Mouse (Mus musculus) thymus, adult 2 months (tissue): ENCODE measurements around the gene Cse1l. TPM values are rescaled to one million over a fixed set of nuclear protein-coding genes. Genes with fewer than 3 reads are reported as not detected.

Experiments
- DNase-seq: peaks from one replicate; pipeline ENCODE4 v3.0.0; 2021
- H3K27ac ChIP-seq: fragments of 200-500 bp; 2 replicates; pipeline ENCODE4 v1.5.1; 2012; ENCODE audit warnings: low read length, control low read depth; ENCODE audit not compliant: control insufficient read depth, insufficient read depth
- H3K27me3 ChIP-seq: fragments of 200-500 bp; 2 replicates; pipeline ENCODE4 v1.6.1; 2012; ENCODE audit warnings: mild to moderate bottlenecking, low read length, moderate library complexity, mixed read lengths; ENCODE audit not compliant: control insufficient read depth, insufficient read depth
- H3K36me3 ChIP-seq: fragments of 200-500 bp; 2 replicates; pipeline ENCODE4 v1.6.1; 2012; ENCODE audit warnings: mild to moderate bottlenecking, low read length, moderate library complexity; ENCODE audit not compliant: control insufficient read depth, insufficient read depth
- H3K4me1 ChIP-seq: fragments of 200-500 bp; replicated peaks from 2 replicates; pipeline ENCODE4 v1.6.1; 2012; ENCODE audit warnings: low read length; ENCODE audit not compliant: control insufficient read depth, insufficient read depth
- H3K4me3 ChIP-seq: fragments of 200-500 bp; 2 replicates; pipeline ENCODE4 v1.5.1; 2012; ENCODE audit warnings: mild to moderate bottlenecking, low read length, control low read depth, moderate library complexity; ENCODE audit not compliant: control insufficient read depth, insufficient read depth
- CTCF ChIP-seq: fragments of 200-500 bp; IDR thresholded peaks from 2 replicates; pipeline ENCODE4 v1.5.1; 2012; ENCODE audit warnings: mild to moderate bottlenecking, control low read depth, low read length, moderate library complexity, borderline replicate concordance; ENCODE audit not compliant: control insufficient read depth, poor library complexity, insufficient read depth; ENCODE audit errors: extremely low read depth
- POLR2A ChIP-seq: fragments of 200-500 bp; IDR thresholded peaks from 2 replicates; pipeline ENCODE4 v1.6.1; 2012; ENCODE audit warnings: mild to moderate bottlenecking, low read length, control low read depth, moderate library complexity; ENCODE audit not compliant: control insufficient read depth, poor library complexity, insufficient read depth; ENCODE audit errors: extremely low read depth
- WGBS: fragments of 180-500 bp; shearing (Covaris S2); methylation state at CpG from one replicate; pipeline ENCODE4 v1.1.7; 2018; 5-methylcytosine and 5-hydroxymethylcytosine counted together
- polyA plus RNA-seq: library from polyadenylated mRNA; depleted of rRNA; stranded (reverse); fragments of >200 nt; gene quantifications from 2 replicates; pipeline ENCODE4 v1.2.3, GENCODE M21; 2012

Cse1l gene
- polyA plus RNA-seq, 1 experiment: 28.7 TPM

- WGBS: 90% methylated on average over 8 of the region's 8 CpGs
- no peak for DNase-seq
- Histone ChIP-seq H3K4me1 (no peaks in the 10 kb centered on the region), H3K27me3 (no peaks in the 10 kb centered on the region), H3K36me3 (peaks cover 14% of the 10 kb centered on the region), H3K4me3 (no peak overlapping the region), H3K27ac (no peak overlapping the region)
- no peak for TF ChIP-seq CTCF
- TF ChIP-seq POLR2A: no peak
Measured at GRCm38 (mm10) chr2:166960648-166961330, 54.9 kb downstream of the Cse1l start.

GRCm38 (mm10) chr2:166963257-166963656 is 57.4 kb downstream of the Cse1l start:
- Histone ChIP-seq H3K4me1 (no peaks in the 10 kb centered on the region), H3K27ac (no peak overlapping the region), H3K4me3 (no peak overlapping the region), H3K27me3 (no peaks in the 10 kb centered on the region), H3K36me3 (peaks cover 14% of the 10 kb centered on the region)
- 92% methylated on average over 8 of the region's 8 CpGs for WGBS
- DNase-seq: no peak
- TF ChIP-seq CTCF: no peak
- TF ChIP-seq POLR2A: no peak

- H3K27ac ChIP-seq: no peak overlapping the region
- no peaks in the 10 kb centered on the region for H3K4me1 ChIP-seq
- H3K27me3 ChIP-seq: no peaks in the 10 kb centered on the region
Measured at GRCm38 (mm10) chr2:166964773-166965172, 58.9 kb downstream of the Cse1l start.

GRCm38 (mm10) chr2:166973153-166973552 is 67.3 kb downstream of the Cse1l start:
- Histone ChIP-seq H3K27ac (no peak overlapping the region), H3K27me3 (no peaks in the 10 kb centered on the region), H3K4me3 (no peak overlapping the region), H3K36me3 (no peaks in the 10 kb centered on the region), H3K4me1 (peaks cover 12% of the 10 kb centered on the region)
- no peak for DNase-seq
- 46% methylated on average over 1 of the region's 1 CpGs for WGBS
- no peak for TF ChIP-seq POLR2A
- no peak for TF ChIP-seq CTCF

More at GRCm38 (mm10) chr2:166964773-166965172, 58.9 kb downstream of the Cse1l start:
- 31% methylated on average over 2 of the region's 2 CpGs for WGBS
- no peak for DNase-seq
- H3K4me3 ChIP-seq: no peak overlapping the region
- H3K36me3 ChIP-seq: peaks cover 8% of the 10 kb centered on the region
- TF ChIP-seq CTCF (no peak), POLR2A (no peak)

GRCm38 (mm10) chr2:166974177-166974872 is 68.5 kb downstream of the Cse1l start:
- no peak for DNase-seq
- WGBS: 66% methylated on average over 6 of the region's 6 CpGs
- TF ChIP-seq POLR2A (no peak), CTCF (no peak)
- peak overlapping the region; percentile 29; the same call in 1 of the 2 replicates for H3K27ac ChIP-seq
- H3K36me3 ChIP-seq: no peaks in the 10 kb centered on the region
- H3K27me3 ChIP-seq: no peaks in the 10 kb centered on the region
- peaks cover 12% of the 10 kb centered on the region for H3K4me1 ChIP-seq
- no peak overlapping the region for H3K4me3 ChIP-seq

GRCm38 (mm10) chr2:166976356-166976755 is 70.5 kb downstream of the Cse1l start:
- no peak overlapping the region for H3K27ac ChIP-seq
- 69% methylated on average over 3 of the region's 3 CpGs for WGBS
- no peak for DNase-seq

GRCm38 (mm10) chr2:166977490-166977889 is 71.7 kb downstream of the Cse1l start:
- no peaks in the 10 kb centered on the region for H3K27me3 ChIP-seq
- no peak overlapping the region for H3K4me3 ChIP-seq
- no peaks in the 10 kb centered on the region for H3K36me3 ChIP-seq
- peaks cover 12% of the 10 kb centered on the region for H3K4me1 ChIP-seq
- 29% methylated on average over 3 of the region's 3 CpGs for WGBS
- DNase-seq: no peak
- H3K27ac ChIP-seq: no peak overlapping the region
- TF ChIP-seq POLR2A (no peak), CTCF (no peak)

More at GRCm38 (mm10) chr2:166976356-166976755, 70.5 kb downstream of the Cse1l start:
- TF ChIP-seq CTCF (no peak), POLR2A (no peak)
- H3K4me3 ChIP-seq: no peak overlapping the region
- peaks cover 12% of the 10 kb centered on the region for H3K4me1 ChIP-seq
- H3K36me3 ChIP-seq: no peaks in the 10 kb centered on the region
- no peaks in the 10 kb centered on the region for H3K27me3 ChIP-seq
